Mouse (Mus musculus) adrenal gland, postnatal 14 days (tissue): ENCODE measurements around the gene Xylt1. TPM values are rescaled to one million over a fixed set of nuclear protein-coding genes. Genes with fewer than 3 reads are reported as not detected.

Experiments used
- DNase-seq: peaks from one replicate; pipeline ENCODE4 v3.0.0; 2021; ENCODE audit warnings: mixed read lengths
- total RNA-seq: library from RNA; stranded (reverse); gene quantifications from 2 replicates; pipeline ENCODE4 v1.2.3, GENCODE M21; 2021

The Xylt1 gene
- total RNA-seq, 1 experiment from 2014 or later: 5.7 TPM

DNA sequence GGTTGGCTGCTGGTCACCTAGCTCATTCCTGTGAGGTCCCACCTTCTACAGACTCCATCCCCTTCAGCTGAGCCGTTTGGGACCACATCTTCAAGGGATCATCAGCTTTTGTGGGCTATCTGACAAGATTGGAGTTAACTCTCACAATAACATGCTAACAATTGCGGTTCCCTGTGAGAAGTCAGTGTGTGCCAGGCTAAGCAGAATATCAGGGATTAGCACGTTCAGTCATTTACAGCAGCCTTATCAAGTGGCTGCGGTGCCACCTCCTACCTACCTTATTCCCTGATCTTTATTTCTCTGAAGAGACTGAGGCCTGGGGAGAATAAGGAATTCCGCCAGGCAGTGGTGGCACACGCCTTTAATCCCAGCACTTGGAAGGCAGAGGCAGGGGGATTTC is 13.6 kb downstream of the Xylt1 start:
- no peak for DNase-seq

DNA sequence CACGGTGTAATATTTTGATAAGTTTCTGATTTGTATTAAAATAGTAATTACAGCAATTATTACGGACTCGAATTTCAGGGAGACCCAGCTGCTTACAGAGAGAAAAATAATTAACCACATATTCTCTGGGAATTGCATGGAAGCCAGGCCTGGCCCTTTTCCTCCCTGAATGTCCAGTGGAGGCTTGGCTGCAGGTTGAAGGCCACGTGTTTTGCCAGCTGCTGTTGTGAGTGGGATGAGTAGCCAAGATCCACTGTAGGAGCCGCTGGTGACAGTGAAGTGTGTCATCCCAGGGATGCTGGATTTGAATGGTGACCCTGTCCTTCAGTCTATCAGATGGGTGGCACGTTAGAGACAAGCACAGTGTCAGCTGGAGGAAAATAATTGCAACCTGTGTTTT is 14.7 kb downstream of the Xylt1 start:
- no peak for DNase-seq

DNA sequence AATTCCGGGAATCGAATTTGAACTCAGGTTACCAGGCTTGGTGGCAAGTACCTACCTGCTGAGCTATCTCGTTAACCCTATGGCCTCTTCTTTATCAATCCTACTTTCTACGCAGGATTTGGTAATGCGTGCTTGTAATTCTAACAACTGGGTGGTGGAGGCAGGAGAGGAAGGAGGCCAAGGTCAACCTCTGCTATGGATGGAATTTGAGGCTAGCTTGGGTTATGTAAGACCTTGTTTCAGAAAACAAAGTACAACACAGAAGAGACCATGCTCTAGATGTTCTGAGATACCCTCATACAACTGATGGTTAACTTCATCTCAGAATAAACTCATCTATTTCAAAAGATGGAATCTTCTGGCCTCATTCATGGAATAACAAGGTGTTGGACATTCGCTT is 17.1 kb downstream of the Xylt1 start:
- no peak for DNase-seq

DNA sequence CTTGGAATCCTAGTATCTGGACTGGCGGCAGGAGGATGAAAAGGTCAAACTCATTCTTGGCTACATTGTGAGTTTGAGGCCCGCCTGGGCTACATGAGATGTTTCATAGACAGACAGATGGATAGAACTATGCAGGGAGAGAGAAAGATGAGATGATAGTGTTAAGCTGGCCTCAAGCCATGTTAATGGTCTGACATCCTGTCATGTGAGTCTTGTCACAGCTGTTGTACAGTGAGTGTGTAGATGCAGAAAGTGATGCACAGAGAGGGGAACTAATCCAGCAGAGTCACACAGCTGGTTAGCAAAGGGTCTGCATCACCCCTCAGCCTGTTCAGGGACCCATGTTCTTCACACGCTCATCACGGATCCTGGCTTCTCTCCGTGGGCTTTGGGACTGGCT is 19.2 kb downstream of the Xylt1 start:
- no peak for DNase-seq

DNA sequence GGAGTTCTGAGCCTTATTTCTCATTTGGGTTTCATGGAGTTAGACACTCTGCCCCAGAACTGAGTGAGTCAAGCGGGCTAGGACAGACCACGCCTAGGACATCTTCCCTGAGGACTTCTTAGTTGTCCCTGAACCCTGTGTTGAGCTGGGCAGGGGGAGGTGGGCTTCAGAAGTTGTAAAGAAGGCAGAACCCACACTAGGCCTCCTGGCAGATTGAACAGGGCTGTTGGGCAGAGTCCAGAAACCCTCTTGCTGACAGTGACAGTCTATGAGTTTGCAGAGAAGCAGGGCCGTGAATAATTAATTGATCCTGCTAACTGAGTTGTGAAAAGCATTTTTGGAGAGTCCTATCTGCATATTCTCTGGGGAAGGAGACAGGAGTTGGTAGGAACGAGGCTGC is 20.8 kb downstream of the Xylt1 start:
- DNase-seq: no peak

DNA sequence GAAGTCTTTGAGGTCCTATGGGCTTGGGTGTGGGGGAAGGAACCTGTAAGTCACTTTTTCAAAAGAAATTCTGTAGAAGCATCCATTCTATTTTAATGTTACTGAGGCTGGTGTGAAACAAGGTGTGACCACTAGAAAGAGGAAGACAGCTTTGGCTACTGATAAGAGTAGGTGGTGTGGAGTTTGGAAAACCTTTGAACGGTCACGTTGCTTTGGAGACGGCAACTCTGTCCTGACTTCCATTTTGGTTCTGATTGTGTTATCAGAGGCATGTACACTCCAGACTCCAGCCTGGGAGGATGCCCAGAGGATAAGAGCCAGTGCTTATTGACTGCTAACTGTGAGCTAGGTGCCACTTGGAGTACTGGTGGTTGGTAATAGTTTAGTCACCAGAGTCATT is 25.6 kb downstream of the Xylt1 start:
- DNase-seq: no peak

DNA sequence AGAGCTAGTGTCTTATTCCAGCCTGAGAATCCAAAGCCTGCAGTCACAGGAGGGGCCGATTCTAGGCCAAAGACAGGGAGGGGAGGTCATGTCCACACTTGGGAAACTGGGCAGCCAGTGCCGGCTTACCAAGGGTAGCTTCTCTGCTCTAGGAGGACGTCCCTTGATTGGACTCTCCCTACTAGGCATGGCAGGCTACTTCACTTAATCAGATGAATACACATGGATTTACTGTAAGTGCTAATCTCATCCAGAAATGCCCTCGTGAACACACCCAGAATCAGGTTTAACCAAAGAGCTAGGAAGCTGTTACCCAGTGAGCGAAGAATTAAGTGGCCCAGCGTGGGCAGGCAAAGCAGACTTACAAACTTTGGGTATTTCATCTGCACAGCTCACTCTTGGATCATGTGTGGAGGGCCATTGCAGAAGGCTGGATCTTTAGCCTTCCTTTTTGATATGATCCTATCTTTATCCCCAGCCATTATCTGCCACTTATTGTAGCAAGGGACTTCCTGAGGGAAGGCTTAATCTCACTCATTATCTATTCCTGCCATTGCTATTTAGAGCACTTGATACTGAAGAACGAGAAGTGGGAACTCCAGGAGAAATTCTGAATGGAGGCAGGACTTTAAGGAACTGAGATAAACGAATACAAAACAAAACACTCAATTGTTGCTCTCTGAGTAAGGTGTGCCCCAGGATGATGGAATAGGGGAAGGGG is 28.6 kb downstream of the Xylt1 start:
- no peak for DNase-seq

DNA sequence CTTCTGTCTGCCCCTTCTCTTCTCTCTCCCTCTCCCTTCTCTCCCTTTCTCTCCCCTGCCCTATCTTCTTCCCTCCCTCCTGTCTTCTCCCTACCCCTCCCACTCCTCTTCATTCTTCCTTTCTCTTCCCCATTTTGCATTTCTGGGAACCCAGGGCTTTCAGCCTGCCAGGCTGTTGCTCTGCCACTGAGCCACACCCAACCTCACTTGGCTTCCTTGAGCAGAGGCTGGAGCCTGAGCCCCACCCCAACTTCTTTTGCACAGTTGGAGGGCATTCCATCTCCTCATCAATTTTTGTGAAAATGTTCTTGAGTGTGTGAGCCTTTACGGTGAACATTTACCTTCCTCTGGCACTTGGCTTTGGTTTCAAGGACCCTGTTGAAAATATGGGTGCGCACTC is 31.1 kb downstream of the Xylt1 start:
- no peak for DNase-seq

DNA sequence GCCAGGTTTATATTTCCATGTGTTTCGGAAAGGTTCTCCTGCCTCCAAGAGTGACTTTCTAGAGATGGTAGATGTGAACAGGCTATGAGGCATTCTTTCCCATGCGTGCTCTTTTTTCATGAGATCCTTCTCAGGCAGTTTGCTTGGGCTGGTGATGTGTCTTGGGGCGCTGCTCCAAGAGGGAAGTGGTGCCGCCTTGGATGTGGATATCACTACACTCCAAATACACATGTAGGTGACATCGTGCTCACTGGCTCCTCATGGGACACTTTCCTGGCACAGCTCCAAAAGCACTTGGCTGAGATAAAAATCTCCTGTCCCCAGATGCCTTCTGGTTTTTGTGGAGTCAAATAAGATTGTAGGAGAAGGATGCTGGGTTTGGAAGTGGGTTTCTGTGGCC is 31.6 kb downstream of the Xylt1 start:
- DNase-seq: peak; percentile 74

DNA sequence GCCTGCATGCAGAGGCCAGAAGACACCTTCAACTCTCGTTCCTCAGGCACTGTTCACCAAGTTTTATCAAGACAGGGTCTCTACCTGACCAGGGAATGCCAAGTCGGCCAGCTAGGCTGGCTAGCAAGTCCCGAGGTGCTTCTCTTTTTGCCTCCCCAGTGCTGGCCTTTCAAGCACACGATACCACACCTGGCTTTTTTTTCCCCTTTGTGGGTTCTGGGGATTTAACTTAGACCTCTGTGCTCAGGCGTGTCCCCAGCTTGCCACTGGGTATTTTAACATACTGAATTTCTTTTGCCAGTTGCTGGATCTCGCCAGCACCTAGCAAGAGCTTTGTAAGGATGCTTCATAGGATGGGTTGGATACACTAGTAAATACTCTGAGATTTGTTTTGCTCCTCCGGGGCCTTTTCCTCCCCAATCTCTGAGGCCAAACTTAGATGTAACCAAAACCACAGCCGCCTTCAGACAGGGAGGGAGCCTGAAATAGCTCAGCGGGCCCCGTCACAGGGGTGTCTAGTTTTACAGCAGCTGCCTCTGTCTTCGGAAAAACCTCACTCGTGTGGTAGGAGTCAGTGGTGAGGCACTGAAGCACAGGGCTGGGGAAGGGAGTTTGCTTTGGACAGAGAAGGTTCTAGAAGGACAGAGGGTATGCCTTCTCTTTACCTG is 33.7 kb downstream of the Xylt1 start:
- DNase-seq: no peak

DNA sequence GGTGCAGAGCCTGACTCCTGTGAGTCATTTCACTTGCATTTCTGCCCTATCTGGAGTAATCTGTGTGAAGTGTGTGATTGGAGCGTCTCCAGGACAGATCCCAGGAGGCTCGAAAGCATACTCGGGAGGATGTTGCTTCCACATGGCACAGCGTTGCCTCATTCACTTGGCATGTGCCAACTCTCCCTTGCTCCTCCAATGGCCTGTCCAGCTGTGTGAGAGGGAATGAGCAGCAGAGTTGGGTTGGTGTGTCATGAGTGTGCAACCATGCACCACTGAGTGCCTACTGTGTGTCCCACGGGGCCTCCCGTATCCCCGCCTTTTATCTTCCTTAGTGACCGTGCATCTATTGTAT is 34.2 kb downstream of the Xylt1 start:
- DNase-seq: peak; percentile 71

DNA sequence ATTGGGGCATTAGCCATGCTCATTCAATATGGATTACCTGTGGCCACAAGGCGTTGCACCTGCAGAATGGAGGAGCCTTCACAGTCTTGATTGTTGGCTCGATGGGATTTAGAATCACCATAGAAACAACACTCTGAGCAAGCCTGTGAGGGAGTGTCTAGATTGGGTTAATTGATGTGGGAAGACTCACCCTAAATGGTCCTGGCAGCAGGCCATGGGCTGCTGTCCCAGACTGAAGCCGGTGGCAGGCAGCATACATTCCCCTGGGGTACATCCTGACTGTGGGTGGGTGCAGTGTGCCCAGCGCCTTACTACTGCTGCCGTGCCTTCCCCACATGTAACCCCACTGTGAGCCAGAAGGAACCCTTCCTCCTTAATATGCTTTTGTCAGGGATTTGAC is 38.3 kb downstream of the Xylt1 start:
- DNase-seq: peak; percentile 24

DNA sequence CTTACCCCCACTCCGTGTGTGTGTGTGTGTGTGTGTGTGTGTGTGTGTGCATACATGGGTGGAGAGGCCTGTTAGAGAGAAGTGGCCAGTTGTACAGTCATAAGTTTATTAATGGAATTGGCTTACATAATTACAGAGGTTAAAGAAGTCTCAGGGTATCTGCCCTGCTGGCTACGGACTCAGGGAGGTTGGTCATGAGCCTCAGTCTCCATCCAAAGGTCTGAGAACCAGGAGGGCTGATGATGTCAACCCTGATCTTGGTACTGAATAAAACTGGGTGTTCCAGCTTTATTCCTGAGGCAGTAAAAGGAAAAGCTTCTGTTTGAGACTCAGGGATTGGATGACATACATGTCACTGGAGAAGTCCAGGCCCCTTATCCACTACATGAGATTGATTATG is 39.1 kb downstream of the Xylt1 start:
- DNase-seq: no peak

DNA sequence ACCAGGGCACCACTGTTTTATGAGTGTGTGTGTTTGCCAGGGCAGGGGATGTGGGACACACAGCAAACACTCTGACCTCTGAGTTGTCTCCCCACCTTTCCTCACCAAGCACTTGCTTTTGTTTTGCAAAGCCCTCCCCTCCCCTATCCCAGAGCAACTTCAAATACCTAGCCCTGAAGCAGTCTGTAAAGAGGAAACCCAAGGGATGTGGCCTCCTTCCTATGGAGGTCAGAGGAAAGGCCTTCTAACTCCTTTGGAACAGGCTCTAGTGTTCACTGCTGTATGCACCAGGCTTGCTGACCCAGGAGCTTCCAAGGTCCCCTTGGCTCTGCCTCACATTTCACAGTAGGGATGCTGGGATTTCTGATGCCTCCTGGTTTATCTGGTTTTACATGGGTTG is 39.5 kb downstream of the Xylt1 start:
- no peak for DNase-seq

DNA sequence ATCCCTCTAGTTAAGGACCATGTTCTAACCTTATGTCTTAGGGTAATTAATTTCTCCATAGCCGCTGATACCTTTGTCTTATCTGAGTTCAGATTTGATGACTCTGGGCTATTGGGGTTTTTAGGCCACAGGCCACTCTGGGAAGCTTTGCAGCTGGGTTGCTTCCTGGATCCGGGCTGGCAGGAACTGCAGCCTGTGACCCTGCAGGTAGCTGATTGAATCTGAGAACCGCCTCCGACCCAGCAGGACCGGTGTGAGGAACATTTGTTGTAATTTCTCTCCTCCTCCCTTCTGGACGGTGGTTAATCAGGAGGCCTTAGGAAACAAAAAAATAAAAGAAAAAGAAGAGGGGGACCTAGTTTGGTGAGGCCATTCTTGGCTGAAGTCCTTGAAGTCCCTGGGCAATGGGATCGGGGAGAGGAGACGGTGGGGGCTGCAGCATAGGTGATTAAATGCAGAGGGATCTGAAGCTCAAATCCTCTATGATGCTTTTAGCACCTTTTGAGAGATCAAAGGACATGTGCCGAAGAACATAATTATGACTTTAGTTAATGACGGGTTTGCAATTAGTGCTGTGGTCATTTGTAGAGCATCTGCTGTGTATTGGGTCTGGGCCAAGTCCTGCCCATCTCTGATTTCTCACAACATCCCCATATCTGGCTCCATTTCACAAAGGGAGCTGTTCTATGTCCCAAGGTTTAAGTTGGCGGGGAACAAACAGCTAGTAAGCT is 40.2 kb downstream of the Xylt1 start:
- no peak for DNase-seq

DNA sequence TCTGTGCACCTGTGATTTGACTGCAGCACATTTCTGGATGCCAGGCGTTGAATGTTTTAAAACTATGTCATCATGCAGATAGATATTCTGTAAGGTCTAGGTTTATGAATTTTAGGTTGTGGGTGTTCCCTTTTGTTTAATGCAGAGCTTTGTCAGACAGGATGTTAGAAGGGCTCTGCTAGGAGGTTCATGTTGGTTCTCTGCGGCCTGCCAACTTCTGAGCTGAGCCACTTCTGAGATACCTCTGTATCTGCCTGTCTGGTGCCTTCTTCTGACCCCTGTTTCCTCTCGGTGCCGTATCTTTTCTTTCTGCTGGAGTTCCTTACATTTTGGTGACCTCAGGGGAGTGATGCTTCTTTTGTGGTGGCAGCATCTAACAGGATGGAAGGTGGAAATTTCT is 44.1 kb downstream of the Xylt1 start:
- DNase-seq: no peak

DNA sequence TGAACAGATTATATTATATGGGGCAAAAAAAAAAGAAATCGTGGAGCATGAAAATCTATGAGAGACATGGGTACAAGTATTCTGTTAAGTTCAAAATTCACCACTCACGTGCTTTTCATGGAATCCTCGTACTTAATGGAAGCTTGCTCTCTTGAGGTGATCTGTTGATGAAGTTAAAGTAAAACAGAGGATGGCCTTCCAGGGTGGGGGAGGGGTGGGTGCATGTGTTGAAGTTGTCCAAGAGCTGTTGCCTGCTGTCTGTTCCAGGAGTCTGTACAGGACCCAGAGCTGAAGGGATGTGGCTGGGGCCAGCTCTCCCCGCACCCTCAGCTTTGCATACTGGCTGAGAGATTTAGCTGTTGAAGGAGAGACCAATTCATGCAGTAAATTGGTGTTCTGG is 45.6 kb downstream of the Xylt1 start:
- no peak for DNase-seq

DNA sequence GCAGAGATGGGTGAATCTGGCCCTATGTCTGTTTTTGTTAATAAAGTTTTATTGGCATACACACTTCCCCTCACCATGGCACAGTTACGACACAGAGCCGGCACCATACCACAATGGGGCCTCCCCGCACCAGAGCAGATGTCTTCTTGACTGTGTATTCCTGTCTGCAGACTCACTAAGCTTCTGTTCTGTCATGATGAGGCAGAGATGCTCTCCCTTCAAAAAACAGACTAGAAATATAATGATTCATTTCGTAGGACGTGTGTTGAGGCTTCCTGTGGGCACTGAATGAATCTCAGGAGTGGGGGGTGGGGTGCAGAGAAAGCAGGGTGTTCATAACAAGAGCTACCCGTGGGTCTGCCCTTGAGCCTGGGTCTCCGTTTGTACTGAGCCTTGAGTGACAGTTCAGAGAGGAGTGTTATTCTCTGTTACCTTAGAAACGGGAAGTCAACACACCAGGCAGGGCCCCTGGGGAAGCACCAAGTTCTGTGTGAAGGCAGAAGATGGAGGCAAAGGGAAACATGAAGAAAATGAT is 48.0 kb downstream of the Xylt1 start:
- DNase-seq: peak; percentile 52

DNA sequence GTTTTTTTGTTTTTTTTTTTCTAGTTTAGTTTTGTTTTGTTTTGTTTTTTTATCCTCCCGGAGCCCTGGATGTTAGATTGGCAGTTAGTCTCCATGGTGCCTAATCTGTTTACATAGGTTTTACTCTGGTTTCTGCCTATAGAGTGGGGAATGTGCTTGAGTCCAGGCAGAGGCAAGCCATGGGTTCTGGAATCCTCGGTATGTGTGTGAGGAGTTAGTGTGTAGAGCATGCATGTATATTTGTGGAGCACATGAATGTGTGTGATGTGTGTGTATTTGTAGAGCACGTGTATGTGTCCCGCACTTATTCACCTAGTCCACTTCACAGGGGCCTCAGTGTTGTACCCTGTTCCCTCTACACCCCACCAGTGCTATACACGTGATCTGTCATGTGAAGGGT is 48.7 kb downstream of the Xylt1 start:
- DNase-seq: no peak

DNA sequence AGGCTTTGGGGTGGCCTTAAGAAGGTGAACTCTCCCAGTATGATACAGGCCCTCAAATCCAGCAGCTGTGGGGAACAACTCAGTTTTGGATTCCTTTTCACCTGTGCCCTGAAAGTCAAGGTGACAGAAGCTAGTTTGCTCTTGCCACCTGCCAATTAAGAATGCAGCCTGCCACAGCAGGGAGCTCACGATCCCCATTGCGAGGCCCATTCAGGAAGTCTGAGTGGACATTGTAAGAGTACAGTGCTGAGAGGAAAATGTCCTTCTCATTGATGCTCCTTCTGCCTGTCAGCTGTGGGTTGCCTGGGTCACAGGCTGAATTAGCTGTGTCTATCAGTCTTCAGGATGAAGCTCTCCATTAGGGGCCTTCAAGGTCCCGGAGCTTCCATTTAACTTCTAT is 49.1 kb downstream of the Xylt1 start:
- DNase-seq: no peak

DNA sequence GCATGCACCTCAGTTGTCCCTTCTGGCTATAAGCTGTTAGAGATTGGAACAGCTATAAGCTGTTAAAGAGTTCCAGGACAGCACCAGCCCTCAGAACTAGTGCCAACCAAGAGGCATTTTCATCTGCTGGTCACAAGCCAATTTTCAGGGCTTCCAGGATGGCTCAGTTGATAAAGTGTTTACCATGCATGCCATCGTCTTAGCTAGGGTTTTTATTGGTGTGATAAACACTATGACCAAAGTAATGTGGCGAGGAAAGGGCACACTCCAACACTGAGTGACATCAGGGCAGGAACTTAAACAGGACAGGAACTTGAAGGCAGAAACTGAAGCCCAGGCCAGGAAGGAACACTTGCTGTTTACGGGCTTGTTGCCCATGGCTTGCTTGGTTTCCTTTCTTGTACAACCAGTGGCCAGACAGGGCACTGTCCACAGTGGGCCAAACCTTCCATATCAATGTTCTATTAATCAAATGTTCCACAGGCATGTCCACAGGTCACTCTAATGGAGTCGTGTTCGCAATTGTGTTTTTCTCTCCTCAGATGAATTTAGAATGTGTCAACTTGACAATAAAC is 49.7 kb downstream of the Xylt1 start:
- DNase-seq: no peak

DNA sequence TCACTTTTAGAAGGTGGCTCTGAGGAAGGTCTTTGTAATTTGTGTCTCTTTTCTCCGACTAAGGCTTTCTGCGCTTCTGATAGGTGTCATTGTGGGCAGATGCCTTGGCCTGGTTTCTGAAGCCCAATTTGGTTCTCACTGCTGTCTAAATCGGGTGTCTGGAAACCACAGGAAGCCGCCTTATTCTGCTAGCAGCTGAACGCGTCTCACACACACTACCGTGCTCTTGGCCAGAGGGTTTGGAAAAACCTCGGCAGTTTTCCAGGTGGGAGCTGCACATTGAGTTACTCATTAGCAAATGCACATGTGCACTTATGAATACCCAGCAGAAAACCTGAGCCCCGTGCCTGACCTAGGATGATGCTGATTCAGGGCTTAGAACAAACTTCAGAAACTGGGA is 52.9 kb downstream of the Xylt1 start:
- DNase-seq: no peak

DNA sequence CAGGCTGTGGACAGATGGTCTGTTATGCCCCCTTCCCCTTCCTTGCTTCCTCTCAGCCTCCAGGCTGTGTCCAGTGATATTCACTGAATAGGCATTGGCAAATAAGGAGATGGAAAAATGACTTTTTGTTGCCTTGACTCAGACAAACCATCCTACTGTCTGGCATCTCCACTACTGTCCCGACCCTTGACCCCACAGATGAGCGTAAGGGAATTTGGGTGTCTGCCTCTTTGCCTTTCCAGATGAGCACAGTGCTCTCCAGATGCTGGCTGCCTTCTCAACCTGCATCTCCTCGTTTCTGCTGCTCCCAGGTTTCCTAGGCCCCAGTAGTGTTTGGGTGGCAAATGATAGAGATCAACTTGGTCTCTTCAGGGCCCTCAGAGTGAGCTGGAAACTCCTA is 54.3 kb downstream of the Xylt1 start:
- no peak for DNase-seq
